Mouse (Mus musculus): Measurements from ENCODE around the gene Rnf225.

DNA sequence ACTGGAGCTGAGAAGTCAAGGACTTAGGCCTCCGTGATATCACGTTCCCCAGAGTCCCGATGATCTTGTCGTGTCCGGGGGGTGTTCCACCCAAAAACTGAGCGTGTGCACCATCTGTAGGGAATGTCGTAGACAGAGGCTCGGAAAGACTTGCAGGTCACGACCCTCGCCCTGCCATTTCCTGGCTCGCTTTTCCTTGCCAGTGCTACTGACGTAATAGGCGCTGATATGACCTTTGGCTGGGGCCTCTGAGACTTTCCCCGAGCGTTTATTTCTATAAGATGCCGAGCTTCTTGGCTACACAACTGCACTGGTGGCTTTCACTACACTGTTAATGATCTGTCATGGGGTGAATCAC, 22.6 kb downstream of the Rnf225 start:
- TF ChIP-seq CTCF (IDR thresholded peaks at IDR 0.05; ENCODE audit: control insufficient read depth, insufficient read depth, low read length): no peak
- no peak for TF ChIP-seq POLR2A (IDR thresholded peaks at IDR 0.05; ENCODE audit: borderline replicate concordance, control insufficient read depth, low read depth, low read length)
